Comparison of ENCODE assay signal across 8 mouse cellular contexts in the genomic region with DNA sequence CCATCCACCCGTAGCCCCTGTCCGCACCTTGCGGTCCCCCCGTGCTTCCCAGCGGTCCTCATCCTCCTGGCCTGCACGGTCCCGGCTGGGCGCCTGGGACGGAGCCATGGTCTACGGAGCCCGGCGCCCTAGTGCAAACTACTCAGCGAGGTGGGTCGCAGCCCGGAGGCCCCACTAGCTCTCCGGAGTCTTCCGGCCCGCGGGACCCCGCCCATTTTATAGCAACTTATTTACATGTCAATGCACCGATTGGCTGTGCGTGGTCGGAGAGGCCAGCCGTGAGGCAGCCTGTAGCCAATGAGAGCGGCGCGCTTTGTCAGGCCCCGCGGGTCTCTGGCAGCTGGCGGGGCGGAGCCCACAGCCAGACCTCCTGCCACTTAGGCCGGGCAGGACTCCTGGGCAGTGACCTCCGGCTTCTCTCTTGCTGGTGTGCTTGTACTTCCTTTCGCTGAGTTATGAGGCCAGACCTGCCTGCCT. TPM values are rescaled to one million over a fixed set of nuclear protein-coding genes. Genes with fewer than 3 reads are reported as not detected.
DNase-seq lines count a peak whose midpoint lies in the region; ATAC-seq lines count a peak whose summit lies in the region.

No protein-coding gene starts in this region.

- peak overlapping the region; percentile 79 for H3K4me3 ChIP-seq in hindbrain, embryonic 14.5 days (replicated peaks; ENCODE audit: low read length)

- peaks cover 33% of the 10 kb centered on the region for H3K4me1 ChIP-seq in hindbrain, embryonic 14.5 days (replicated peaks; ENCODE audit: control insufficient read depth, insufficient read depth, low read length)

- WGBS in hindbrain, embryonic 14.5 days: under 1% methylated on average over 34 of the region's 34 CpGs

- no peaks in the 10 kb centered on the region for H3K27me3 ChIP-seq in hindbrain, embryonic 14.5 days (ENCODE audit: control insufficient read depth, insufficient read depth, low read length)

- H3K4me2 ChIP-seq in hindbrain, embryonic 14.5 days (replicated peaks): peak overlapping the region; percentile 95

- peak overlapping the region; percentile 89 for H3K27ac ChIP-seq in hindbrain, embryonic 14.5 days

- peak; percentile 92 for DNase-seq in T-cell, adult 2 months (ENCODE audit: low spot score)
- peak; percentile 92 to 94 for DNase-seq in cerebellum, postnatal 25 days
- peak; percentile 79 to 84 for DNase-seq in frontal cortex, postnatal 25 days (ENCODE audit: low spot score in 2 of 2)
- peak; percentile 93 for DNase-seq in hindbrain, embryonic 14.5 days (ENCODE audit: low spot score)
- DNase-seq in layer of hippocampus, postnatal 36 days: peak; percentile 88 to 89
- DNase-seq in lung, postnatal 25 days (ENCODE audit: low spot score): peak; percentile 98
- peak; percentile 84 for DNase-seq in retina, adult 2 months (ENCODE audit: low read depth, low spot score)
- peak; percentile 95 for DNase-seq in thymus, postnatal 25 days

- no peaks in the 10 kb centered on the region for H3K9me3 ChIP-seq in hindbrain, embryonic 14.5 days (ENCODE audit: control insufficient read depth, low read length)

- peaks cover 7% of the 10 kb centered on the region; the same call in 1 of the 2 replicates for H3K36me3 ChIP-seq in hindbrain, embryonic 14.5 days (replicated peaks; ENCODE audit: control insufficient read depth, insufficient read depth)

- peak; percentile 92 for ATAC-seq in hindbrain, embryonic 14.5 days (ENCODE audit: low FRiP score)

- H3K9ac ChIP-seq in hindbrain, embryonic 14.5 days: peak overlapping the region; percentile 92

RNA-seq across cellular contexts. Expression of gene Hes6, which starts 0.8 kb away (rescaled TPM):
- 125 and 129 TPM in 2 replicates for polyA plus RNA-seq in hindbrain, embryonic 14.5 days (2014; fragmentation: Nextera tagmentation; extraction: Ambion mirVana)
- total RNA-seq in layer of hippocampus, postnatal 36 days (2021): 10 to 100 TPM; 14.1 to 15.2 TPM

RNA-seq across cellular contexts. Expression of gene Ilkap, which starts 14.5 kb away (rescaled TPM):
- polyA plus RNA-seq in hindbrain, embryonic 14.5 days (2014; fragmentation: Nextera tagmentation; extraction: Ambion mirVana): 132 and 143 TPM in 2 replicates
- 10 to 100 TPM; 65.3 to 70.8 TPM for total RNA-seq in layer of hippocampus, postnatal 36 days (2021)

RNA-seq across cellular contexts. Expression of gene Per2, which starts 46.1 kb away (rescaled TPM):
- polyA plus RNA-seq in hindbrain, embryonic 14.5 days (2014; fragmentation: Nextera tagmentation; extraction: Ambion mirVana): 3.5 and 5.2 TPM in 2 replicates
- 10 to 100 TPM; 26.4 to 37.3 TPM for total RNA-seq in layer of hippocampus, postnatal 36 days (2021)

RNA-seq across cellular contexts. Expression of gene Erfe, which starts 46.8 kb away (rescaled TPM):
- 0.66 TPM in 1 of 2 replicates, not detected in the other for polyA plus RNA-seq in hindbrain, embryonic 14.5 days (2014; fragmentation: Nextera tagmentation; extraction: Ambion mirVana)
- not detected for total RNA-seq in layer of hippocampus, postnatal 36 days (2021)

Comparison
In these comparisons a context has a peak if more than half of its experiments do, and no peak if none do; other contexts are left out.
1. Peak in every context shown above with its lines: DNase-seq, ATAC-seq, H3K4me3 ChIP-seq and H3K27ac ChIP-seq.